Mouse (Mus musculus) lung, embryonic 14.5 days (tissue): ENCODE measurements around the gene Ndufs3. TPM values are rescaled to one million over a fixed set of nuclear protein-coding genes. Genes with fewer than 3 reads are reported as not detected.

Experiments used
- ATAC-seq: fragments of 200-750 bp; cut with Nextera tagmentation; 2 replicates; pipeline ENCODE4 v1.8.0; 2017; ENCODE audit warnings: mild to moderate bottlenecking, moderate TSS enrichment, moderate library complexity; ENCODE audit not compliant: insufficient read depth
- DNase-seq: peaks from one replicate; pipeline ENCODE4 v3.0.0-alpha.2; 2015
- H3K27ac ChIP-seq: fragments of 300-500 bp; sonication (generic); 2 replicates; pipeline ENCODE4 v1.5.1; 2014; ENCODE audit warnings: low read depth, mild to moderate bottlenecking, moderate library complexity
- H3K27me3 ChIP-seq: fragments of 300-500 bp; sonication (generic); 2 replicates; pipeline ENCODE4 v1.6.1; 2014; ENCODE audit warnings: low read length, control low read depth; ENCODE audit not compliant: insufficient read depth
- H3K36me3 ChIP-seq: fragments of 300-500 bp; sonication (generic); 2 replicates; pipeline ENCODE4 v1.6.1; 2014; ENCODE audit warnings: control low read depth; ENCODE audit not compliant: insufficient read depth
- H3K4me1 ChIP-seq: fragments of 300-500 bp; sonication (generic); 2 replicates; pipeline ENCODE4 v1.6.1; 2014; ENCODE audit warnings: antibody characterized with exemption, control low read depth; ENCODE audit not compliant: insufficient read depth
- H3K4me2 ChIP-seq: fragments of 300-500 bp; sonication (generic); 2 replicates; pipeline ENCODE4 v1.6.1; 2014; ENCODE audit warnings: mild to moderate bottlenecking
- H3K4me3 ChIP-seq: fragments of 300-500 bp; sonication (generic); 2 replicates; pipeline ENCODE4 v1.5.1; 2014; ENCODE audit warnings: low read depth, low read length
- H3K9ac ChIP-seq: fragments of 300-500 bp; sonication (generic); 2 replicates; pipeline ENCODE4 v1.6.1; 2014
- H3K9me3 ChIP-seq: fragments of 300-500 bp; sonication (generic); 2 replicates; pipeline ENCODE4 v1.6.1; 2016; ENCODE audit warnings: low read depth, low read length, control low read depth
- CTCF ChIP-seq: IDR thresholded peaks from 2 replicates; pipeline ENCODE4 v1.5.1; 2016; ENCODE audit warnings: antibody characterized with exemption, low read depth
- WGBS: fragments of 180-500 bp; shearing (Covaris S2); extraction: QIAGEN DNeasy Blood & Tissue Kit; methylation state at CpG from one replicate; pipeline ENCODE4 v1.1.7; 2014; 5-methylcytosine and 5-hydroxymethylcytosine counted together
- polyA plus RNA-seq: library from polyadenylated mRNA; unstranded; fragments of >200 nt; fragmentation: Nextera tagmentation; extraction: Ambion mirVana; gene quantifications from 2 replicates; pipeline ENCODE4 v1.2.1, GENCODE M21; 2014

The Ndufs3 gene
- polyA plus RNA-seq, 1 experiment from 2014 or later: 186 TPM

DNA sequence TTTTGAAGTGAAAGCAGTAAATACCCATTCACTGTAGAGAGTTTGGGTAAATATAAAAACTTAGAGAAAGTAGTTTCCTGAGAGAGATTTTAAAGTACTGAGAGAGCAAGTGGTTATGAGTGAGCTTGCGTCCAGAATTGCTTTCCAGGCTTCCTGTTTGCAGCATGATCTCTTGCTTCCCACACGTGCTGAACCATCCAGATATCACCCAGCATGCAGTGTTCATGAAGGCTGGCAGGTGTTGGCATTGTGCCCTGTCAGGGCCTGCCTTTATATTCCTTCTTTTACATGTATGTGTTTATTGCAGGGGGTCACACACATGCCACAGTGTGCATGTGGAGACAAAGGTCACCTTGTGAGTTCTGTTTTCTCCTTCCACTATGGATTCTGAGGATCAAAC lies 29.4 kb downstream of the Ndufs3 start:
- Histone ChIP-seq H3K4me3 (no peak overlapping the region), H3K4me2 (no peak overlapping the region), H3K4me1 (0 out of 2 replicates have a peak, but pooled peaks cover 4% of the 10 kb centered on the region), H3K9ac (no peak overlapping the region), H3K27ac (no peak overlapping the region), H3K36me3 (no peaks in the 10 kb centered on the region), H3K9me3 (no peaks in the 10 kb centered on the region), H3K27me3 (no peaks in the 10 kb centered on the region)
- no peak for TF ChIP-seq CTCF
- 50% methylated on average over 2 of the region's 2 CpGs for WGBS
- DNase-seq (no peak), ATAC-seq (no peak)

DNA sequence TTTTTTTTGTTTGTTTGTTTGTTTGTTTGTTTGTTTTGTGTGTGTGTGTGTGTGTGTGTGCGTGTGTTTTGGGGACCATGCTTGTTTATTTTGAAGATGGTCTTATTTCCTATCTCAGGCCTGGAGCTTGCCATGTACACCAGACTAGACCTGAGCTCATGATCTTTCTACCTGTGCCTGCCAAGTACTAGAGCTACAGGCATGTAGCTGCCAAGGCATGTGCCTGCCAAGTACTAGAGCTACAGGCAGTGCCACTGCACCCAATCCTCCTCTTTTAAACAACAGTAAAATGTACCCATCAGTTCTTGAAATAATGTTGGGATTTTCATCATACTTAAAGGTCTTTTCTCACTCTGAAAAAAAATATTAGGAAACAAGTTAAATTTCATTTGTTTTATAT lies 30.6 kb downstream of the Ndufs3 start:
- no peak for DNase-seq
- ATAC-seq: no peak
- H3K4me1 ChIP-seq: 0 out of 2 replicates have a peak, but pooled peaks cover 4% of the 10 kb centered on the region
- no peak overlapping the region for H3K4me3 ChIP-seq
- H3K9ac ChIP-seq: no peak overlapping the region
- H3K27ac ChIP-seq: no peak overlapping the region
- WGBS: 75% methylated on average over 1 of the region's 1 CpGs
- H3K36me3 ChIP-seq: no peaks in the 10 kb centered on the region
- TF ChIP-seq CTCF: no peak
- H3K4me2 ChIP-seq: no peak overlapping the region
- H3K27me3 ChIP-seq: no peaks in the 10 kb centered on the region
- no peaks in the 10 kb centered on the region for H3K9me3 ChIP-seq

DNA sequence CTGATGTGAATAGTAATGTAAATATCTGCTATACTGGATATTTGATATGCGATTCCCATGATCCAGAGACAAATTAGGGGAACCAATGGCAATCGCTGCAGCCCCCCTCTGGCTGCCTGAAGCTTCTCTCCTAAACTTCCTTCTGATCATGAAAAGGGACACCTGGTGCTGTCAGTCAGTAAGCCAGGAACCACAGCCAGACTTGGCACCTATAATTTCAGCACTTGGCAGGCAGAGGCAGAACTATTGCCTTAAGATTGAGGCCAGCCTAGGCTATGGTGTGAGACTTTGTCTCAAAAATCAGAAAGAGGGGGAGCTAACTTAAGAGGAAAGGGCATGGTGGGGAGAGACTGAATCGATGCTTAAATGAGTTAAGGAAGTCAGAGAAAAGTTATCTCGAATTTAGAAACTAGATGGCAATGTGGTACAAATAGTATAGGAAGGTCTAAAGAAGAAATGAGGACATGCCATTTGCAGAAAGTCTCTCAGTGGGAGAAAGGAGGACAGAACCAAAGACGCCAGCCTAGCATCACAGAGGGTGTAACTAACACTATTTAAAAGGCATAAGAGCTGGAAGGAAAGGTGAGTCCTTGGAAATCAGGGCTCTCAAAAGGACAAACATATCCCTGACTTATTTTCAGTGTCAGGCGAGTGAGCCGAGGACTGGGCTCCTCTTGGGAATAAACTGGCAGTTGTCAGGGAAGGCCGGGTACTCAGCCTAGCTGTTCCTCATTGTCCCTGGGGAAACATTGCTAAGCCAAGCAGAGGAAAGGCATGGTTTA lies 33.3 kb downstream of the Ndufs3 start:
- no peak for TF ChIP-seq CTCF
- Histone ChIP-seq H3K27me3 (no peaks in the 10 kb centered on the region), H3K27ac (no peak overlapping the region), H3K36me3 (peaks cover 18% of the 10 kb centered on the region), H3K9me3 (no peaks in the 10 kb centered on the region), H3K4me1 (0 out of 2 replicates have a peak, but pooled peaks cover 4% of the 10 kb centered on the region), H3K4me3 (no peak overlapping the region), H3K4me2 (no peak overlapping the region), H3K9ac (no peak overlapping the region)
- ATAC-seq: no peak
- WGBS: 53% methylated on average over 8 of the region's 8 CpGs
- DNase-seq: peak; percentile 64

DNA sequence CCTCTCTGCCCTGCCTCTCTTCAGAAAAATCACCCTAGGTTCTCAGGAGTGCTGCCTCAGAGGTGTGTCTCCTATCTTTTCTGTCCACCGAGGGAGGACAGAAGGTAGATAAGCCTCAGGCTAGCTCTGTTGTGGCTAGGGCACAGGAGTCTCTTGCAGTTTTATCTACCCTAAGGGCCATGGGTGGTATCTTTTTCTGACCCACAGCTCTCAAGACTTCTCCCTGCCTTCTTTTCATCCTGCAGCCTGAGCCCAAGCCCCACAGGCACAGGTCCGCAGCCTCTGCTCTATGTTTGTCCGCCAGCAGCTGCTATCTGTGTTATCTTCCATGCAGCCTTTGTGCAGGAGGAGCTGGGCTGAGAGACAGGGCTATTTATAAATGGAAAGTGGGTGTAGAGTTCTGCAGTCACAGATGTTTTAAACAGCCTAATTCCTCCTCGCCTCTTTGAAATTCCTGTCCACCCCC lies 34.5 kb downstream of the Ndufs3 start:
- H3K27me3 ChIP-seq: no peaks in the 10 kb centered on the region
- ATAC-seq (peak; percentile 70), DNase-seq (peak; percentile 56)
- 0 out of 2 replicates have a peak, but pooled peaks cover 4% of the 10 kb centered on the region for H3K4me1 ChIP-seq
- WGBS: 14% methylated on average over 4 of the region's 4 CpGs
- H3K4me2 ChIP-seq: peak overlapping the region; percentile 8; the same call in 1 of the 2 replicates
- no peak overlapping the region for H3K9ac ChIP-seq
- no peak overlapping the region for H3K4me3 ChIP-seq
- peak overlapping the region; percentile 63 for H3K27ac ChIP-seq
- no peaks in the 10 kb centered on the region for H3K9me3 ChIP-seq
- H3K36me3 ChIP-seq: peaks cover 29% of the 10 kb centered on the region
- TF ChIP-seq CTCF: no peak

DNA sequence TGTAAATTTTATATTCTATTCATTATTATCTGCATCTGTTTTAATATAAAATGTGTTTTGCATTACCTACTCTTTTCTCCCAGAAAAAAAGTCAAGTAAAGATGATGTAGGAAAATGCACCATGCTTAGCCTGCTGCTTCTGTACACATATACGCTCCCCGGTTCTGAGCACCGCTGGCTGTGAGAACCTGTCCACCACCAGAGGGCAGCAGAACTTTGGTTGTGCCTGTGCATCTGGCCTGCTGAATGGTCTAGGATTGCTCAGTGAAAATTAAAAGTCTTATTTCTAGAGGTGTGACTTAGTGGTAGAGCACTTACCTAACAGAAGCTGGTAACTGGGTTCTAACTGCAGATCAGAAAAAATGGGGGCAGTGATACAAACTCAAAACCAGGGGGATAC lies 38.1 kb downstream of the Ndufs3 start:
- peak; percentile 84 for ATAC-seq

DNA sequence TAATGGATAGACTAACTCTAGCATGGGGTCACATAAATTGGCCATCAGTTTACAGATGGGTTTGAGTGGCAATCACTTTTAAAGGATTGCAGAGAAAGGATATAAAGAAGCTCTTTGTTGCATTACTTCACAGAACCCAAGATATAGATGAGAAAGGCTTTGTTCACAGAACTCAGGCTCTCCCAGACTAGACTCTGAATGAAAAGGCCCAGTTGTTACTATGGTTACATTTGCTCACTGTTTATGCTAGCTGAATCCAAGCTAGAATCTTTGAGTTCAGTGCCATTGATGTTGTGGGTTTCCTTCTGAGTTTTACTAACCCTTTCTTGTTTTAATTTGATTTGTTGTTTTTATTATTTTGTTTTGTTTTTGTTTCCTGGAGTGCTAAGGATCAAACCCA lies 40.4 kb downstream of the Ndufs3 start:
- ATAC-seq (no peak), DNase-seq (no peak)
- Histone ChIP-seq H3K9ac (no peak overlapping the region), H3K4me3 (no peak overlapping the region), H3K27me3 (no peaks in the 10 kb centered on the region), H3K4me2 (no peak overlapping the region), H3K27ac (no peak overlapping the region), H3K4me1 (no peaks in the 10 kb centered on the region), H3K36me3 (peaks cover 78% of the 10 kb centered on the region), H3K9me3 (no peaks in the 10 kb centered on the region)
- no peak for TF ChIP-seq CTCF

More for the DNA sequence above, 38.1 kb downstream of the Ndufs3 start:
- Histone ChIP-seq H3K4me1 (0 out of 2 replicates have a peak, but pooled peaks cover 4% of the 10 kb centered on the region), H3K9ac (no peak overlapping the region), H3K27me3 (no peaks in the 10 kb centered on the region), H3K27ac (no peak overlapping the region), H3K4me3 (no peak overlapping the region), H3K4me2 (no peak overlapping the region), H3K36me3 (peaks cover 59% of the 10 kb centered on the region), H3K9me3 (no peaks in the 10 kb centered on the region)
- peak; percentile 93 for DNase-seq
- TF ChIP-seq CTCF: peak; percentile 92
- WGBS: 15% methylated on average over 3 of the region's 3 CpGs

DNA sequence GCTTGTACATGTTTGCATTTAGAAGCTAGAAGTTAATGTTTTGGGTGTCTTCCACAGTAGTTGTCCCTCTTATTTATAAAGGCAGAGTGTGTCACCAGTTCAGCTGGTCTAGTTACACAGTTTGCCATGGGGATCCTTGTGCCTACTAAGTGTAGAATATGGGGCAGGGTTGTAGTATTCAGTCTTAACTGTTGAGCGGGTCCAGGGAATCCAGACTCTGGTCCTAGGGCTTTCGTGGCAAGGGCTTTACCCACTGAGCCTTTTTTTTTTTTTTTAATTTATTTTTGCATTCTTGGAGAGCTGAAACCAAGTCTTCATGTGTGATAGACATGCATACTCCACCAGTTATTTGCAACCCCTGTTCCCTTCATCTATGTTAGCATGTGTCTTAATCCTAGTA lies 43.1 kb downstream of the Ndufs3 start:
- DNase-seq: no peak
- Histone ChIP-seq H3K4me2 (no peak overlapping the region), H3K9ac (no peak overlapping the region), H3K4me1 (no peaks in the 10 kb centered on the region), H3K4me3 (no peak overlapping the region), H3K9me3 (no peaks in the 10 kb centered on the region), H3K27me3 (no peaks in the 10 kb centered on the region), H3K27ac (no peak overlapping the region), H3K36me3 (peaks cover 74% of the 10 kb centered on the region)
- TF ChIP-seq CTCF: no peak
- no peak for ATAC-seq
- 94% methylated on average over 2 of the region's 2 CpGs for WGBS
